Mouse (Mus musculus) stomach, postnatal 0 days (tissue): ENCODE measurements around the gene Mvb12b. TPM values are rescaled to one million over a fixed set of nuclear protein-coding genes. Genes with fewer than 3 reads are reported as not detected.

ENCODE experiments used
- ATAC-seq: fragments of 200-750 bp; cut with Nextera tagmentation; 2 replicates; pipeline ENCODE4 v1.8.0; 2017; ENCODE audit not compliant: low FRiP score, low TSS enrichment
- DNase-seq: peaks from one replicate; pipeline ENCODE4 v3.0.0-alpha.2; 2016; ENCODE audit warnings: low spot score
- H3K27ac ChIP-seq: fragments of 300-500 bp; sonication (generic); replicated peaks from 2 replicates; pipeline ENCODE4 v1.5.1; 2014; ENCODE audit warnings: mild to moderate bottlenecking, control low read depth
- H3K27me3 ChIP-seq: fragments of 300-500 bp; sonication (generic); 2 replicates; pipeline ENCODE4 v1.6.1; 2014; ENCODE audit warnings: low read length; ENCODE audit not compliant: control insufficient read depth, insufficient read depth
- H3K36me3 ChIP-seq: fragments of 300-500 bp; sonication (generic); 2 replicates; pipeline ENCODE4 v1.6.1; 2014; ENCODE audit warnings: low read length, mixed read lengths; ENCODE audit not compliant: control insufficient read depth, insufficient read depth
- H3K4me1 ChIP-seq: fragments of 300-500 bp; sonication (generic); replicated peaks from 2 replicates; pipeline ENCODE4 v1.6.1; 2014; ENCODE audit warnings: antibody characterized with exemption; ENCODE audit not compliant: control insufficient read depth, insufficient read depth
- H3K4me2 ChIP-seq: fragments of 300-500 bp; sonication (generic); replicated peaks from 2 replicates; pipeline ENCODE4 v1.6.1; 2014; ENCODE audit warnings: low read depth, mild to moderate bottlenecking, control low read depth, moderate library complexity
- H3K4me3 ChIP-seq: fragments of 300-500 bp; sonication (generic); 2 replicates; pipeline ENCODE4 v1.5.1; 2014; ENCODE audit warnings: low read depth, low read length, control low read depth
- H3K9ac ChIP-seq: fragments of 300-500 bp; sonication (generic); 2 replicates; pipeline ENCODE4 v1.6.1; 2014; ENCODE audit warnings: mild to moderate bottlenecking, low read length, control low read depth, mixed read lengths
- H3K9me3 ChIP-seq: fragments of 300-500 bp; sonication (generic); 2 replicates; pipeline ENCODE4 v1.6.1; 2016; ENCODE audit warnings: low read length; ENCODE audit not compliant: control insufficient read depth
- CTCF ChIP-seq: IDR thresholded peaks from 2 replicates; pipeline ENCODE4 v1.5.1; 2016; ENCODE audit warnings: antibody characterized with exemption, low read depth, mild to moderate bottlenecking, moderate library complexity
- EP300 ChIP-seq: optimal IDR thresholded peaks from 2 replicates; pipeline ENCODE3; 2016; ENCODE audit warnings: antibody characterized with exemption
- WGBS: fragments of 180-500 bp; shearing (Covaris S2); extraction: QIAGEN DNeasy Blood & Tissue Kit; methylation state at CpG from one replicate; pipeline ENCODE4 v1.1.7; 2014; 5-methylcytosine and 5-hydroxymethylcytosine counted together
- polyA plus RNA-seq: library from polyadenylated mRNA; unstranded; fragments of >200 nt; fragmentation: Nextera tagmentation; extraction: Ambion mirVana; gene quantifications from 2 replicates; pipeline ENCODE4 v1.2.1, GENCODE M21; 2015

Gene Mvb12b
- polyA plus RNA-seq, 1 experiment from 2014 or later, result 10.2 TPM

DNA sequence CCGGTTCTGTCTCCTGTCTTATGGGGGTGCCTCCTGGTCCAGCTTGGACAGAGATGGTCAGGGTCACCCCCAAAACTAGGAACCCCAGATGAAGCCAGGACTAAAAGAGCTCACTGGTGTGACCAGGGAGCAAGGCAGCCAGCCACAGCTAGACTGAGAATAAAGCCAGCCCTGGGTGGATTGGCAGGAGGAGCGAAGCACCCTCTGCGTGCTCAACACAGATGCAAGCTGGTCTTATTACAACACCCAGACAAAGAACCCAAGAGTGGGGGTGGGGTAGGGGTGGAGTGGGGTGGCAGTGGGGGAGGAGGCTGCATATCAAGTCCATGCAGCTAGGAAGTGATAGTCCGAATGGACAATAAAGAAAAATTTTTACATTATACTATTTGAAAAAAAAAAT is 204.2 kb downstream of the Mvb12b start:
- TF ChIP-seq CTCF, result no peak
- TF ChIP-seq EP300, result no peak
- Histone ChIP-seq H3K9me3 (no peaks in the 10 kb centered on the region), H3K27me3 (no peaks in the 10 kb centered on the region), H3K4me3 (no peak overlapping the region), H3K27ac (no peak overlapping the region), H3K4me2 (no peak overlapping the region), H3K4me1 (no peaks in the 10 kb centered on the region), H3K9ac (no peak overlapping the region), H3K36me3 (no peaks in the 10 kb centered on the region)
- DNase-seq, result no peak
- no peak for ATAC-seq
- 71% methylated on average over 4 of the region's 4 CpGs for WGBS

DNA sequence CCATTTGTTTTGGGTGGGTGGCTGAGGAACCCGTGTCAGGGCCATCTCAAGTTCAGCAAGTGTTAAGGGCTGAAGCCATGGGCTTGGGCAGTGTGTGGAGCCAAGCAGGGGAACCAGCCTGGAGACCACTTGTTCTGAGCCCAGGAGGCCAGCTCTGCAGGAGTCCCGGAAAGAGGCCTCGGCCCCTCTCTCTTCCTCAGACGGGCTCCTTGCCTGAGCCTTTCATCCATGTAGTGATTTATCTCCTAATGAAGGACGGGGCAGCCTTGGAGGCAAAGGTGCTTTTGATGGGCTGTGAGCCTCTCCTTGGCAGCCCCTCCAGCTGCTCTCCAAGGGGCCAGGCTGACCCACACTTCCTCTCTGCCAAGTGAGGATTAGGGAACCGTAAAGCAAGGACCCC is 204.7 kb downstream of the Mvb12b start:
- Histone ChIP-seq H3K36me3 (no peaks in the 10 kb centered on the region), H3K4me3 (no peak overlapping the region), H3K9ac (no peak overlapping the region), H3K27me3 (no peaks in the 10 kb centered on the region), H3K9me3 (no peaks in the 10 kb centered on the region), H3K27ac (no peak overlapping the region), H3K4me1 (no peaks in the 10 kb centered on the region), H3K4me2 (no peak overlapping the region)
- DNase-seq, result no peak
- whole genome bisulfite sequencing, result 35% methylated on average over 6 of the region's 6 CpGs
- TF ChIP-seq CTCF, result no peak
- no peak for TF ChIP-seq EP300
- no peak for ATAC-seq

DNA sequence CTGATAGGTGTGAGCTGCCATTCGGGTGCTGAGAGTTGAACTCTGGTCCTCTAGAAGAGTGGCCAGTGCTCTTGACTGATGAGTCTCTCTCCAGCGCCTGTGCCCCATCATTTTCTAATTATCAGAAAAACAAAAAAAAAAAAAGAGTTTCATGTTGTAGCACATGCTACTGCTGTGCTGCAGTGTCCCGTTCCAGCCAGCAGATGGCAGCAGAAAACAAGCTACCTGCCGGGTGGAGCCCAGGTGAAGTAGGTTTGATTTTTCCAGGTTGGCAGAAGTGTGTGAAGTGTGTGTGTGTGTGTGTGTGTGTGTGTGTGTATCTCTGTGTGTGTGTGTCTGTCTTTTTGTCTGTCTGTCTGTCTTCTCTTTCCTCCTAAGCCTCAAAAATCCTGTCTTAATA is 205.5 kb downstream of the Mvb12b start:
- DNase-seq (peak; percentile 81), ATAC-seq (no peak)
- WGBS, result 8% methylated on average over 4 of the region's 4 CpGs

More for the DNA sequence above, 205.5 kb downstream of the Mvb12b start:
- H3K4me3 ChIP-seq, result no peak overlapping the region
- no peaks in the 10 kb centered on the region for H3K9me3 ChIP-seq
- H3K27ac ChIP-seq, result no peak overlapping the region
- H3K36me3 ChIP-seq, result no peaks in the 10 kb centered on the region
- no peak overlapping the region for H3K4me2 ChIP-seq
- H3K27me3 ChIP-seq, result no peaks in the 10 kb centered on the region
- H3K9ac ChIP-seq, result no peak overlapping the region
- H3K4me1 ChIP-seq, result no peaks in the 10 kb centered on the region
- TF ChIP-seq CTCF, result peak; percentile 95
- TF ChIP-seq EP300, result no peak

Other genes with a start within 250 kb of the Mvb12b start
- 0.07 TPM in 1 of 2 replicates, not detected in the other for gene Lmx1b, start 247.4 kb downstream of the Mvb12b start, polyA plus RNA-seq